Mouse (Mus musculus): Measurements from ENCODE around the gene Prpf4.

GRCm38 (mm10) chr4:62411606-62412005, 3.0 kb downstream of the Prpf4 start:
- no peak for TF ChIP-seq HCFC1 (IDR thresholded peaks at IDR 0.05; ENCODE audit: borderline replicate concordance, insufficient read depth, low read length)
- no peak for TF ChIP-seq CHD2 (IDR thresholded peaks at IDR 0.05; ENCODE audit: low read depth, low read length)
- no peak for TF ChIP-seq ZC3H11A (IDR thresholded peaks at IDR 0.05; ENCODE audit: borderline replicate concordance, low read depth, low read length)
- TF ChIP-seq MAFK (IDR thresholded peaks at IDR 0.05; ENCODE audit: insufficient read depth, low read depth, low read length): no peak
